Mouse (Mus musculus) CD4-positive, CD25-positive, alpha-beta regulatory T cell, adult 4 months (primary cell): Measurements from ENCODE around the gene Ssxb2. TPM values are rescaled to one million over a fixed set of nuclear protein-coding genes. Genes with fewer than 3 reads are reported as not detected.
"Not testable (repeated sequence)": the region's sequence is repeated elsewhere in the genome, so short reads cannot be mapped to it uniquely, and the experiment has no call there.

Experiments used
- ATAC-seq: one replicate; pipeline ENCODE4 v1.8.0; 2017
- polyA plus RNA-seq, 2 experiments: library from polyadenylated mRNA; unstranded; fragments of 100-300 nt; shearing (Covaris generic); gene quantifications; one replicate each; pipeline ENCODE4 v1.2.1; 2017

Gene Ssxb2
- not detected for polyA plus RNA-seq

DNA sequence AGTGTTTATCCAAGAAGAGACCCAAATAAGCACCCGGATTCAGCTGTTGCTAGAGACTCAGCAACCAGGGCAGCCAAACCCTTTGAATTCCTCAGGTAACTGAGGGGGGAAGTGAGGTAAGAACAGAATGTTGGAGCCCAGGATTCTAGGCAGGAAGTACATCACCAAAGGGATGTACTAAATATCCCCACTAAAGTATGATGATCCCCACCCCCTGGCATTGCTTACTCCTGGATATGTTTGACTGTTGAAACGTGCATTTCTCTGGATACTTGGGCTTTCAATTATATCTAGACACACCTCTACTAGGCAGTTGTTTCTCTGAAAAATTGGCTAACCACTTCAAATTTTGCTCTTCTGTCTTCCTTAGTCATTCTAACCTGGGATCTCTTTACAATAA is at the start of gene Ssxb2:
Gene Ssxb2 (minus strand): TSS at position 101 of the 400 bp plus-strand sequence.
- ATAC-seq, result not testable (repeated sequence)

DNA sequence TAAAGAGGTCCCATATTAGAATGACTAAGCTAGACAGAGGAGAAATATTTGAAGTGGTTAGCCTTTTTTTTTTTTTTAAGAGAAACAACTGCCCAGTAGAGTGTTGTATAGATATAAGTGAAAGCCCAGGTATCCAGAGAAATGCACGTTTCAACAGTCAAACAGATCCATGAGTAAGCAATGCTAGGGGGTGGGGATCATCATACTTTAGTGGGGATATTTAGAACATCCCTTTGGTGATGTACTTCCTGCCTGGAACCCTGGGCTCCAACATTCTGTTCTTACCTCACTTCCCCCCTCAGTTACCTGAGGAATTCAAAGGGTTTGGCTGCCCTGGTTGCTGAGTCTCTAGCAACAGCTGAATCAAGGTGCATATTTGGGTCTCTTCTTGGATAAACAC is 48.5 kb downstream of the Ssxb2 start, which contains the start of gene Ssxb1:
Gene Ssxb1 (plus strand): TSS at position 301 of the 400 bp plus-strand sequence.
- ATAC-seq, result not testable (repeated sequence)

Other genes starting within 250 kb of the Ssxb2 start
- 10 to 100 TPM; 17.9 to 25.1 TPM for gene Ftsj1, start 209.3 kb downstream of the Ssxb2 start, polyA plus RNA-seq
- not detected for gene Slc38a5, start 190.6 kb downstream of the Ssxb2 start, polyA plus RNA-seq
- gene Ssxb10, start 134.3 kb downstream of the Ssxb2 start, polyA plus RNA-seq, result not detected
- not detected for gene Ssxb9, start 94.7 kb downstream of the Ssxb2 start, polyA plus RNA-seq
- not detected for gene Ssxb1, start 48.4 kb downstream of the Ssxb2 start, polyA plus RNA-seq
- not detected for gene Gm14459, start 63.2 kb upstream of the Ssxb2 start, polyA plus RNA-seq
- gene Ssxb6, start 86.5 kb upstream of the Ssxb2 start, polyA plus RNA-seq, result not detected
- gene Ssxb3, start 130.1 kb upstream of the Ssxb2 start, polyA plus RNA-seq, result not detected
- not detected for gene Ssxb8, start 229.1 kb upstream of the Ssxb2 start, polyA plus RNA-seq